Comparison of ENCODE assay signal across 20 mouse cellular contexts in genomic region chr6:84456803-84457202, GRCm38 (mm10).
DNase-seq lines count a peak whose midpoint lies in the region; TF ChIP-seq lines count a peak whose summit lies in the region.
"Had no signal": no experiment of that assay in that cellular context is flagged by ENCODE, and none has a peak within 500 bp of the region (broad histone marks: within the 10 kb centered on the region; RNA-seq: fewer than 3 reads in every experiment).

No protein-coding gene starts in this region.

- H3K27ac ChIP-seq in CH12.LX (ENCODE audit: insufficient read depth, low read depth), result no peak overlapping the region
- H3K27ac ChIP-seq in MEL (ENCODE audit: control insufficient read depth, low read depth, low read length), result no peak overlapping the region
- H3K27ac ChIP-seq: embryonic facial prominence, embryonic 10.5 days; embryonic facial prominence, embryonic 12.5 days; forebrain, embryonic 13.5 days; forebrain, embryonic 15.5 days had no signal

- H3K9ac ChIP-seq in CH12.LX (ENCODE audit: insufficient read depth, low read depth) (no peak overlapping the region), MEL (ENCODE audit: control insufficient read depth, low read depth, low read length, poor library complexity, severe bottlenecking) (no peak overlapping the region)
- H3K9ac ChIP-seq: embryonic facial prominence, embryonic 12.5 days; forebrain, embryonic 13.5 days; forebrain, embryonic 15.5 days; forebrain, postnatal 0 days had no signal

- no peak for TF ChIP-seq CTCF in CH12.LX (conservative IDR thresholded peaks at IDR 0.05 in 1 of 2, IDR thresholded peaks at IDR 0.05 in 1 of 2; ENCODE audit: low read depth in 2 of 2, low read length in 2 of 2)
- TF ChIP-seq CTCF in MEL (IDR thresholded peaks at IDR 0.05 in 2 of 3, conservative IDR thresholded peaks at IDR 0.05 in 1 of 3; ENCODE audit: control insufficient read depth in 1 of 3, insufficient read depth in 1 of 3, low read depth in 2 of 3, low read length in 3 of 3, poor library complexity in 1 of 3, severe bottlenecking in 1 of 3), result no peak

- H3K79me2 ChIP-seq in CH12.LX (replicated peaks; ENCODE audit: control insufficient read depth, extremely low read depth, insufficient read depth, poor library complexity, severe bottlenecking), result no peaks in the 10 kb centered on the region
- H3K79me2 ChIP-seq in MEL (ENCODE audit: control insufficient read depth, insufficient read depth, low read length, poor library complexity), result no peaks in the 10 kb centered on the region

- in situ Hi-C loops in CH12.LX (cut with MboI; ENCODE audit: low pct_ligation_motif_present, low pct_unique_long_range_greater_than_20kb, low sequenced_read_pairs), result no loop called here

- H3K4me1 ChIP-seq in CH12.LX (ENCODE audit: control insufficient read depth in 1 of 2, insufficient read depth in 2 of 2) (peaks cover 0 to 3% of the 10 kb centered on the region in 2 experiments; a peak in 2 of 4 replicates), MEL (ENCODE audit: control insufficient read depth in 1 of 2, insufficient read depth in 2 of 2, low read length in 2 of 2) (no peaks in the 10 kb centered on the region)
- H3K4me1 ChIP-seq: embryonic facial prominence, embryonic 12.5 days; forebrain, embryonic 13.5 days; forebrain, embryonic 15.5 days had no signal

- H3K27me3 ChIP-seq in CH12.LX (replicated peaks), result peaks cover 53% of the 10 kb centered on the region
- H3K27me3 ChIP-seq in MEL (ENCODE audit: control insufficient read depth in 1 of 2, insufficient read depth in 2 of 2, low read length in 2 of 2), result peaks cover 0 to 2% of the 10 kb centered on the region in 2 experiments; a peak in 1 of 4 replicates
- H3K27me3 ChIP-seq: embryonic facial prominence, embryonic 12.5 days; forebrain, embryonic 13.5 days; forebrain, embryonic 15.5 days had no signal

- TF ChIP-seq EP300 in CH12.LX (IDR thresholded peaks at IDR 0.05; ENCODE audit: low read length) (no peak), MEL (IDR thresholded peaks at IDR 0.05; ENCODE audit: low read depth in 1 of 2, low read length in 2 of 2) (no peak)

- TF ChIP-seq POLR2A in CH12.LX (IDR thresholded peaks at IDR 0.05; ENCODE audit: low read depth, low read length) (no peak), MEL (IDR thresholded peaks at IDR 0.05; ENCODE audit: control insufficient read depth in 1 of 2, insufficient read depth in 1 of 2, low read depth in 1 of 2, low read length in 2 of 2, poor library complexity in 1 of 2) (no peak)

- dilution Hi-C loops in CH12.LX (cut with MboI; ENCODE audit: extremely low pct_ligation_motif_present, extremely low pct_unique_long_range_greater_than_20kb, low sequenced_read_pairs), result no loop called here

- TF ChIP-seq RAD21 in CH12.LX (IDR thresholded peaks at IDR 0.05; ENCODE audit: low read depth, low read length) (no peak), MEL (IDR thresholded peaks at IDR 0.05; ENCODE audit: low read depth, low read length) (no peak)

- intact Hi-C loops in heart, postnatal 36 days (cut with DNase I), result no loop called here

- H3K36me3 ChIP-seq in CH12.LX (replicated peaks in 1 of 2; ENCODE audit: control insufficient read depth in 1 of 2, insufficient read depth in 1 of 2, low read length in 1 of 2), result no peaks in the 10 kb centered on the region
- no peaks in the 10 kb centered on the region for H3K36me3 ChIP-seq in MEL (ENCODE audit: control insufficient read depth in 1 of 2, insufficient read depth in 2 of 2, low read length in 2 of 2)
- H3K36me3 ChIP-seq: embryonic facial prominence, embryonic 10.5 days; embryonic facial prominence, embryonic 12.5 days; forebrain, embryonic 15.5 days; G1E had no signal

- DNase-seq in heart, adult 11 months, result peak; percentile 42
- DNase-seq in heart, postnatal 36 days, result no peak
- DNase-seq in CH12.LX (ENCODE audit: extremely low read depth) (no peak), MEL (ENCODE audit: low read depth, low spot score) (no peak)
- DNase-seq in layer of hippocampus, postnatal 14 days (ENCODE audit: low spot score in 2 of 2), result no peak
- DNase-seq: adrenal gland, adult 2 months; adrenal gland, postnatal 10 days; adrenal gland, postnatal 25 days; B cell, adult 2 months; cerebellum, adult 11-12 months; cerebellum, adult 2 months; cerebellum, adult 9-10 months; cerebellum, postnatal 10 days; cerebellum, postnatal 25 days; forebrain, postnatal 0 days had no signal

- H3K9me3 ChIP-seq in CH12.LX (replicated peaks; ENCODE audit: low read length) (no peaks in the 10 kb centered on the region), MEL (replicated peaks; ENCODE audit: insufficient read depth, low read length) (no peaks in the 10 kb centered on the region)
- H3K9me3 ChIP-seq: embryonic facial prominence, embryonic 10.5 days; embryonic facial prominence, embryonic 12.5 days; forebrain, embryonic 13.5 days; forebrain, embryonic 15.5 days; G1E had no signal

- no peak overlapping the region for H3K4me2 ChIP-seq in CH12.LX (ENCODE audit: insufficient read depth, low read depth, poor library complexity, severe bottlenecking)
- H3K4me2 ChIP-seq: embryonic facial prominence, embryonic 12.5 days; forebrain, embryonic 13.5 days; forebrain, embryonic 15.5 days had no signal

- H3K4me3 ChIP-seq in CH12.LX (replicated peaks in 1 of 3; ENCODE audit: low read depth in 2 of 3, low read length in 2 of 3, poor library complexity in 1 of 3) (no peak overlapping the region), MEL (ENCODE audit: control insufficient read depth in 1 of 2, insufficient read depth in 1 of 2, low read depth in 2 of 2, low read length in 2 of 2) (no peak overlapping the region)
- H3K4me3 ChIP-seq: embryonic facial prominence, embryonic 10.5 days; embryonic facial prominence, embryonic 12.5 days; forebrain, embryonic 13.5 days; forebrain, embryonic 15.5 days had no signal

TF ChIP-seq in CH12.LX, 34 proteins besides CTCF, POLR2A, EP300 and RAD21:
- no peak for TF ChIP-seq TBP (conservative IDR thresholded peaks at IDR 0.05; ENCODE audit: low read depth, low read length)
- TF ChIP-seq MAFK (IDR thresholded peaks at IDR 0.05; ENCODE audit: insufficient replicate concordance, low read length), result peak; percentile 98

TF ChIP-seq in MEL, 35 proteins besides CTCF, POLR2A, EP300 and RAD21:
- TF ChIP-seq MAFK (IDR thresholded peaks at IDR 0.05; ENCODE audit: borderline replicate concordance, low read depth, low read length) (peak; percentile 92), TCF12 (IDR thresholded peaks at IDR 0.05; ENCODE audit: low read depth, low read length) (no peak)
